Mouse (Mus musculus): ENCODE data around the gene Birc5. TPM values are rescaled to one million over a fixed set of nuclear protein-coding genes. Genes with fewer than 3 reads are reported as not detected.

Gene Birc5
- polyA plus RNA-seq, 1 experiment: 9.5 TPM

- WGBS: 97% methylated on average over 9 of the region's 9 CpGs
- H3K36me3 ChIP-seq (ENCODE audit: control insufficient read depth, insufficient read depth, low read length): peaks cover 7% of the 10 kb centered on the region; the same call in 1 of the 2 replicates
- peaks cover 3% of the 10 kb centered on the region; the same call in 1 of the 2 replicates for H3K4me1 ChIP-seq (ENCODE audit: control insufficient read depth, insufficient read depth, insufficient read length, low read length)
- no peak overlapping the region for H3K4me3 ChIP-seq (ENCODE audit: low read depth, low read length)
- H3K27me3 ChIP-seq (ENCODE audit: control insufficient read depth, insufficient read depth, low read length): no peaks in the 10 kb centered on the region
- H3K27ac ChIP-seq (ENCODE audit: insufficient read depth, low read depth, low read length): no peak overlapping the region
- TF ChIP-seq CTCF (IDR thresholded peaks at IDR 0.05; ENCODE audit: extremely low read depth, insufficient read length, insufficient replicate concordance, low read depth, low read length): no peak
- TF ChIP-seq POLR2A (IDR thresholded peaks at IDR 0.05; ENCODE audit: low read depth, low read length): no peak
Observed at GRCm38 (mm10) chr11:117854241-117854640, 5.2 kb downstream of the Birc5 start.

GRCm38 (mm10) chr11:117855360-117855759 is 6.3 kb downstream of the Birc5 start:
- 81% methylated on average over 5 of the region's 5 CpGs for WGBS
- Histone ChIP-seq H3K27me3 (ENCODE audit: control insufficient read depth, insufficient read depth, low read length) (no peaks in the 10 kb centered on the region), H3K27ac (ENCODE audit: insufficient read depth, low read depth, low read length) (no peak overlapping the region), H3K4me1 (ENCODE audit: control insufficient read depth, insufficient read depth, insufficient read length, low read length) (peaks cover 4% of the 10 kb centered on the region; the same call in 1 of the 2 replicates), H3K4me3 (ENCODE audit: low read depth, low read length) (no peak overlapping the region), H3K36me3 (ENCODE audit: control insufficient read depth, insufficient read depth, low read length) (peaks cover 7% of the 10 kb centered on the region; the same call in 1 of the 2 replicates)
- TF ChIP-seq CTCF (IDR thresholded peaks at IDR 0.05; ENCODE audit: extremely low read depth, insufficient read length, insufficient replicate concordance, low read depth, low read length) (no peak), POLR2A (IDR thresholded peaks at IDR 0.05; ENCODE audit: low read depth, low read length) (no peak)

- Histone ChIP-seq H3K4me1 (ENCODE audit: control insufficient read depth, insufficient read depth, insufficient read length, low read length) (peaks cover 7% of the 10 kb centered on the region), H3K27ac (ENCODE audit: insufficient read depth, low read depth, low read length) (no peak overlapping the region), H3K4me3 (ENCODE audit: low read depth, low read length) (no peak overlapping the region), H3K36me3 (ENCODE audit: control insufficient read depth, insufficient read depth, low read length) (peaks cover 7% of the 10 kb centered on the region; the same call in 1 of the 2 replicates), H3K27me3 (ENCODE audit: control insufficient read depth, insufficient read depth, low read length) (no peaks in the 10 kb centered on the region)
- TF ChIP-seq POLR2A (IDR thresholded peaks at IDR 0.05; ENCODE audit: low read depth, low read length): no peak
- no peak for TF ChIP-seq CTCF (IDR thresholded peaks at IDR 0.05; ENCODE audit: extremely low read depth, insufficient read length, insufficient replicate concordance, low read depth, low read length)
- 72% methylated on average over 1 of the region's 1 CpGs for WGBS
Observed at GRCm38 (mm10) chr11:117855975-117856374, 6.9 kb downstream of the Birc5 start.

- 95% methylated on average over 10 of the region's 10 CpGs for WGBS
- no peak for TF ChIP-seq POLR2A (IDR thresholded peaks at IDR 0.05; ENCODE audit: low read depth, low read length)
- no peak for TF ChIP-seq CTCF (IDR thresholded peaks at IDR 0.05; ENCODE audit: extremely low read depth, insufficient read length, insufficient replicate concordance, low read depth, low read length)
- Histone ChIP-seq H3K4me3 (ENCODE audit: low read depth, low read length) (no peak overlapping the region), H3K4me1 (ENCODE audit: control insufficient read depth, insufficient read depth, insufficient read length, low read length) (peaks cover 12% of the 10 kb centered on the region), H3K36me3 (ENCODE audit: control insufficient read depth, insufficient read depth, low read length) (peaks cover 7% of the 10 kb centered on the region; the same call in 1 of the 2 replicates), H3K27me3 (ENCODE audit: control insufficient read depth, insufficient read depth, low read length) (no peaks in the 10 kb centered on the region), H3K27ac (ENCODE audit: insufficient read depth, low read depth, low read length) (no peak overlapping the region)
Observed at GRCm38 (mm10) chr11:117857462-117857861, 8.4 kb downstream of the Birc5 start.

- Histone ChIP-seq H3K4me3 (ENCODE audit: low read depth, low read length) (no peak overlapping the region), H3K27ac (ENCODE audit: insufficient read depth, low read depth, low read length) (no peak overlapping the region), H3K36me3 (ENCODE audit: control insufficient read depth, insufficient read depth, low read length) (peaks cover 4% of the 10 kb centered on the region; the same call in 1 of the 2 replicates), H3K27me3 (ENCODE audit: control insufficient read depth, insufficient read depth, low read length) (no peaks in the 10 kb centered on the region), H3K4me1 (ENCODE audit: control insufficient read depth, insufficient read depth, insufficient read length, low read length) (peaks cover 19% of the 10 kb centered on the region)
- no peak for TF ChIP-seq POLR2A (IDR thresholded peaks at IDR 0.05; ENCODE audit: low read depth, low read length)
- 63% methylated on average over 3 of the region's 3 CpGs for WGBS
Observed at GRCm38 (mm10) chr11:117858392-117858791, 9.3 kb downstream of the Birc5 start.

- Histone ChIP-seq H3K36me3 (ENCODE audit: control insufficient read depth, insufficient read depth, low read length) (no peaks in the 10 kb centered on the region), H3K27ac (ENCODE audit: insufficient read depth, low read depth, low read length) (no peak within 1 kb of the TSS), H3K4me1 (ENCODE audit: control insufficient read depth, insufficient read depth, insufficient read length, low read length) (peaks cover 37% of the 10 kb centered on the region), H3K4me3 (ENCODE audit: low read depth, low read length) (no peak within 1 kb of the TSS), H3K27me3 (ENCODE audit: control insufficient read depth, insufficient read depth, low read length) (no peaks in the 10 kb centered on the region)
- TF ChIP-seq POLR2A (IDR thresholded peaks at IDR 0.05; ENCODE audit: low read depth, low read length): no peak
- no peak for TF ChIP-seq CTCF (IDR thresholded peaks at IDR 0.05; ENCODE audit: extremely low read depth, insufficient read length, insufficient replicate concordance, low read depth, low read length)
- WGBS: 31% methylated on average over 23 of the region's 23 CpGs
Observed at GRCm38 (mm10) chr11:117860601-117861000, 11.6 kb downstream of the Birc5 start, which contains the start of gene Tmem235. Gene Tmem235, plus strand, starts transcription at chr11:117860752.

- peaks cover 1% of the 10 kb centered on the region; the same call in 1 of the 2 replicates for H3K36me3 ChIP-seq (ENCODE audit: control insufficient read depth, insufficient read depth, low read length)
- TF ChIP-seq POLR2A (IDR thresholded peaks at IDR 0.05; ENCODE audit: low read depth, low read length): peak; percentile 71; the same call in 1 of the 2 replicates
- no peak for TF ChIP-seq CTCF (IDR thresholded peaks at IDR 0.05; ENCODE audit: extremely low read depth, insufficient read length, insufficient replicate concordance, low read depth, low read length)
- WGBS: 26% methylated on average over 11 of the region's 11 CpGs
- no peaks in the 10 kb centered on the region for H3K27me3 ChIP-seq (ENCODE audit: control insufficient read depth, insufficient read depth, low read length)
- peak overlapping the region; percentile 97 for H3K27ac ChIP-seq (ENCODE audit: insufficient read depth, low read depth, low read length)
- H3K4me1 ChIP-seq (ENCODE audit: control insufficient read depth, insufficient read depth, insufficient read length, low read length): peaks cover 38% of the 10 kb centered on the region
- peak overlapping the region; percentile 51 for H3K4me3 ChIP-seq (ENCODE audit: low read depth, low read length)
Observed at GRCm38 (mm10) chr11:117863174-117863856, 14.3 kb downstream of the Birc5 start.
